Mouse (Mus musculus) thymus, adult 18-20 months (tissue): ENCODE measurements around the gene Selenot.
"Not testable (repeated sequence)": the region's sequence is repeated elsewhere in the genome, so short reads cannot be mapped to it uniquely, and the experiment has no call there.

ENCODE experiments used
- DNase-seq, 2 experiments: peaks; one replicate each; pipeline ENCODE4 v3.0.0; 2022; ENCODE audit warnings: mixed read lengths in 2 of 2

Gene Selenot

GRCm38 (mm10) chr3:58576137-58577066 is at the start of gene Selenot:
TSS of gene Selenot (plus strand) at chr3:58576636.
- DNase-seq: peak; percentile 91

GRCm38 (mm10) chr3:58536573-58536972 is 39.9 kb upstream of the Selenot start:
- DNase-seq: no peak

- no peak for DNase-seq
Observed at GRCm38 (mm10) chr3:58552001-58552811, 24.2 kb upstream of the Selenot start.

- DNase-seq: no peak
Observed at GRCm38 (mm10) chr3:58556649-58557048, 19.8 kb upstream of the Selenot start.

GRCm38 (mm10) chr3:58559887-58560286 is 16.5 kb upstream of the Selenot start:
- DNase-seq: no peak

GRCm38 (mm10) chr3:58561437-58561836 is 15.0 kb upstream of the Selenot start:
- DNase-seq: no peak

- no peak for DNase-seq
Observed at GRCm38 (mm10) chr3:58570821-58571220, 5.6 kb upstream of the Selenot start.

GRCm38 (mm10) chr3:58577067-58577503 is 649 bp downstream of the Selenot start:
- no peak for DNase-seq

- no peak for DNase-seq
Observed at GRCm38 (mm10) chr3:58577506-58578050, 1.1 kb downstream of the Selenot start.

- no peak for DNase-seq
Observed at GRCm38 (mm10) chr3:58581530-58581929, 5.1 kb downstream of the Selenot start.

- DNase-seq: no peak
Observed at GRCm38 (mm10) chr3:58582297-58582696, 5.9 kb downstream of the Selenot start.

GRCm38 (mm10) chr3:58582788-58583426 is 6.5 kb downstream of the Selenot start:
- DNase-seq: no peak

GRCm38 (mm10) chr3:58590544-58590943 is 14.1 kb downstream of the Selenot start:
- not testable (repeated sequence) for DNase-seq

GRCm38 (mm10) chr3:58592666-58593065 is 16.2 kb downstream of the Selenot start:
- DNase-seq: not testable (repeated sequence)

GRCm38 (mm10) chr3:58593623-58594022 is 17.2 kb downstream of the Selenot start:
- no peak for DNase-seq

- no peak for DNase-seq
Observed at GRCm38 (mm10) chr3:58608506-58608905, 32.1 kb downstream of the Selenot start.

GRCm38 (mm10) chr3:58609985-58610384 is 33.5 kb downstream of the Selenot start:
- DNase-seq: no peak

GRCm38 (mm10) chr3:58621066-58621465 is 44.6 kb downstream of the Selenot start:
- DNase-seq: no peak

- DNase-seq: no peak
Observed at GRCm38 (mm10) chr3:58622665-58623394, 46.4 kb downstream of the Selenot start.

- DNase-seq: no peak
Observed at GRCm38 (mm10) chr3:58624981-58625380, 48.5 kb downstream of the Selenot start.

- no peak for DNase-seq
Observed at GRCm38 (mm10) chr3:58631693-58632092, 55.3 kb downstream of the Selenot start.
